Mouse (Mus musculus) left cerebral cortex, postnatal 10 days (tissue): ENCODE measurements around the gene Zc3h10. TPM values are rescaled to one million over a fixed set of nuclear protein-coding genes. Genes with fewer than 3 reads are reported as not detected.

Experiments used
- DNase-seq, 2 experiments: peaks; one replicate each; pipeline ENCODE4 v3.0.0; 2021 to 2022; ENCODE audit warnings: low spot score in 2 of 2, mixed read lengths in 1 of 2; ENCODE audit errors: extremely low spot score in 1 of 2
- intact Hi-C: fragments of 180-260 bp; cut with DNase I; formaldehyde crosslinking; loops from one replicate; pipeline ENCODE4 v1.15.1; 2025
- total RNA-seq, 2 experiments: library from RNA; stranded (reverse); gene quantifications; 2 replicates each; pipeline ENCODE4 v1.2.3; 2021

The Zc3h10 gene
- total RNA-seq, 2 experiments from 2014 or later, result 10.8 to 10.9 TPM

DNA sequence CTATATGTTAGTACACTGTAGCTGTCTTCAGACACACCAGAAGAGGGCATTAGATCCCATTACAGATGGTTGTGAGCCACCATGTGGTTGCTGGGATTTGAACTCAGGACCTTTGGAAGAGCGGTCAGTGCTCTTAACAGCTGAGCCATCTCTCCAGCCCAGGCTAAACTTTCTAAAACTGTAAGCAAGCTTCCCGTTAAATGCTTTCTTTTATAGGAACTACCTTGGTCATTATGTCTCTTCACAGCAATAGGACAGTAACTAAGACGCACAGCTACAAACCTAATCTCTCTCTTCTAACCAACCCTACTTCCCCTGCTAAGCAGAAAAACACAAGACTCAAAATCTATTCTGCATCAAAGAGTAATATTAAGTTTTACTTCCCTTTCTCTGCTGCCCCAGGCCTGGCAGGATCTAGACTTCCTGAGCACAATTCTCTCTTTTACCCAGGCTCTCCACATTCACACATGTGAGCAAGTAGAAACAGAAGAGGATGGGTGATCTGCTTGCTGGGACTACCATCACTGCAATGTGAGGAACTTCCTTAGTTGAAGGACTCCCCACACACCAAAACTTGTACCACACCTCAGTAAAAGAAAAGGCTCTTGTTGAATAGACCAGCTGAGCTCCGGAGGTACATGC lies 11.8 kb downstream of the Zc3h10 start:
- no peak for DNase-seq
- intact Hi-C loops, result no loop called here

DNA sequence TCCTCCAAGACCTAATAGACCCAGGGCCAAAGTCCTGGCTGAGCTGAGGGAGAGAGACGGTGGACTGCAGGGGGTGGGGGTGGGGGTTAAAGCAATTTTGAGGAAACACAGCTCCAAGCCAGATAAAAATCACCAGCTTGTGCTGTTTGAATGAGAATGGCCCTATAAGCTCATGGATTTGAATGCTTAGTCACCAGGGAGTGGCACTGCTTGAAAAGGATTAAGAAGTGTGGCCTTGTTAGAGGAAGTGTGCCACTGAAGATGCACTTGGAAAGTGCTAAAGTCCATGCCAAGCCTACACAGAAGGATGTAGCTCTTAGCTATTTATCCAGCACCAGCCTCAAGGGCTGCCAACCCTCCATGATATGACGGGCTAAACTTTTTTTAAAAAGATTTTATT lies 12.4 kb downstream of the Zc3h10 start:
- no peak for DNase-seq
- intact Hi-C loops, result no loop called here

- intact Hi-C loops, result loop anchor here (5.0 kb wide), 1 partner anchor 34 kb away; the partner anchor contains the start of gene Myl6
- DNase-seq, result no peak
Measured at GRCm38 (mm10) chr10:128526366-128527356, 20.9 kb downstream of the Zc3h10 start.

- DNase-seq, result peak; percentile 92 to 96
- intact Hi-C loops, result loop anchor here (5.0 kb wide), 1 partner anchor 33 kb away; the partner anchor contains the start of gene Myl6
Measured at GRCm38 (mm10) chr10:128525671-128526308, 21.8 kb downstream of the Zc3h10 start, which contains the start of gene Esyt1. Esyt1 (minus strand) TSS chr10:128525871.

GRCm38 (mm10) chr10:128524732-128525662 lies 22.6 kb downstream of the Zc3h10 start:
- peak in 1 of 2 experiments; percentile 77 for DNase-seq
- intact Hi-C loops, result loop anchor here (5.0 kb wide), 1 partner anchor 33 kb away; the partner anchor contains the start of gene Myl6

DNA sequence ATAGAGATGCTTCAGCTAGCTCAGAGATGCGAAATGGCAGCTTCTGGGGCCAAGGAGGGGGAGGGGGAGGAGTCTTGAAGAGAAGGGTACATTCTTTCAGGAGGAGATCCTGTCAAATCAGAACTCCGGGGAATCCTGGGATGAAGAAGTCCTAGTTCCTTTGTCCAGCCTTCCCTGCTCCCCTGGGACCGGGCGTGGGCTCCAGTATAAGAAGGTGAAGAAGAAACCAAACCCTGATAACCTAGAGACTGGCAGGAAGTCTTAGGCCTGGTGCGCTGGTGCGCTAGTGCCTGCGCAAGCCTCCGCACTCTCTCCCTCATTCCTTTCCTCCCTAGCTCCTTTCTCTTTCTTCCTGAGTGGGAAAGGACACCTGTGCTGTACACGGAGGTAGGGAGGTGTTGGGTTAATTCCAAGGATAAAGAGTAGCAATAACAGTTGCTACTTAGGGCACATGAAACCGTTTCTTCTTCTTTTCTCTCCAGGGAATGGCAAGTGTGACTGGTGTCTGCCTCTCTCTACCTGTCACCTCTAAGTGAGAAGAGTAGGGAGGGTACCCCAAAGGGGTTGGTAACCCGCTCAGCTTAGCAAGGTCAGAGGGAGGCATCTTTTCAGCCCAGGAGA lies 23.4 kb downstream of the Zc3h10 start:
- DNase-seq, result no peak
- intact Hi-C loops, result no loop called here

- intact Hi-C loops, result no loop called here
Measured at GRCm38 (mm10) chr10:128522351-128522750, 25.2 kb downstream of the Zc3h10 start.

GRCm38 (mm10) chr10:128520591-128520990 lies 27.0 kb downstream of the Zc3h10 start:
- intact Hi-C loops, result no loop called here
- no peak for DNase-seq

More at GRCm38 (mm10) chr10:128522351-128522750, 25.2 kb downstream of the Zc3h10 start:
- DNase-seq, result no peak

DNA sequence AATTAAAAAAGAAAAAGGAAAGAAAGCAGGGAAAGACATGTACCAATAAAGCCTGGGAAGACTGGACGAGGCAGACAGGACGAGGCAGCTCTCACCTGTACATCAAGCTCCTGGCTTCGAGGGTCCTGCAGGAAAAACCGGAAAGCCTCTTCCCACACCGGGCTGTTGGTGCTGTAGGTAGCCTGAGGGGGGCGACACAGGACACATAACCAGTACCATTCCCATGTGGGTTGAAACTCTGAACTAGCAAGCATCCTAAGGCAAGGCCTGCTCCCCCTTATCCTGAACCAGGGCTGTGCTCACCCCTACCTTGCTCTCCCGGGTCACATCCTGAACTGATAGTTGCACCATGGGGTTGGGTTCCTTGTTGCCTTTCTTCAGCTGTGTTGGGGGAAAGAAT lies 28.7 kb downstream of the Zc3h10 start:
- peak in 1 of 2 experiments; percentile 60 for DNase-seq
- intact Hi-C loops, result no loop called here

DNA sequence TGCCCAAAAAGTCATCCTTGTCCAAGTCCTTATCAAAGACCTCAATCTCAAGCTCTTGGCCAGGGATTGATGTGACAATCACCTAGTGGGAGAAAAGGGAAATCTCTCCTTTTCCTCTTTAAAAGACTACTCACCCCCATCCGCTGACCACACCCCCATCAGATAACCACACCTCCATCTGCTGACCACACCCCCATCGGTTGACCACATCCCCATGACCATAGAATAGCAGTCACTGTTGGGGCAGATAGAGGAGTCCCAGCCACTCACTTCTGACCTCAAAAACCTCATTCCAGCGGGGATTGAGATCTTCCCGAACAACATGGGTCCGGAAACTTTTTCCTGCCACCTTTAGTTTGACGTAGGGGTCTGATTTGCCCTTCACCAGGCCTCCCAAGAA lies 30.9 kb downstream of the Zc3h10 start:
- no peak for DNase-seq
- intact Hi-C loops, result no loop called here

- no peak for DNase-seq
- intact Hi-C loops, result no loop called here
Measured at GRCm38 (mm10) chr10:128516029-128516428, 31.5 kb downstream of the Zc3h10 start.

- intact Hi-C loops, result no loop called here
- DNase-seq, result no peak
Measured at GRCm38 (mm10) chr10:128515044-128515443, 32.5 kb downstream of the Zc3h10 start.

DNA sequence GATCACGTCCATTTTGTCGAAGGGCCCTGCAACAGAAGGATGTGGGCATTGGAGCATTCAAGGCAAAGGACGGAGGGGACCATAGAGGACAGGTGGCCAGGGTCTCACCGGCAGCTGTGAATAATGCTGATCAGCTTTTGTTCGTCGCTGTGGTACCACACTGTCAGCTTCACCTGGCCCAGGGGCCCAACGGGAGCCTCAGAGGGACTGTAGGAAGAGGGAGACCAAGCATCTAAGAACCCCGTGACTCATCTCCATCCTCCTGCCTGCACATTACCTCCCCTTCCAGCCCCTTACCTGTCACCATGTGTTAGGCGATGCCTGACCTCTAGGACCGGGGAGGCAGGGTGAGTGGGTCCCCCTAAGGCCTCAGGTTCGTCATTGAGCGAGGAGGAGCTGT lies 35.8 kb downstream of the Zc3h10 start:
- DNase-seq, result no peak
- intact Hi-C loops, result no loop called here

DNA sequence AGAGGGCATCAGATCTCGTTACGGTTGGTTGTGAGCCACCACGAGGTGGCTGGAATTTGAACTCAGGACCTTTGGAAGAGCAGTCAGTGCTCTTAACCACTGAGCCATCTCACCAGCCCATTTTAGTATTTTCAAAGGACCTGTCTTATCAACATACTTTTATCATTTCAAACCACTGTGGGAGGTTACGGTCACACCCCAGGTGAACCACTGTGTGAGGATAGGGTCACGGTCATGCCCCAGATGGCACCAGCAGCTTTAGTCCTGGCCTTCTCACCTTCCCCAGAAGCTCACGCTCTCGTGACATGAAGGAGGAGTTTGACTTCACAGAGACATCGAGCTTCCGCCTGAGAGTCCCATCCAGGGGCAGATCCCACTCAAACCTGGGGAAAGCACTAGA lies 36.4 kb downstream of the Zc3h10 start:
- intact Hi-C loops, result no loop called here
- no peak for DNase-seq

GRCm38 (mm10) chr10:128510301-128510700 lies 37.3 kb downstream of the Zc3h10 start:
- intact Hi-C loops, result no loop called here
- no peak for DNase-seq

- intact Hi-C loops, result loop anchor here (5.0 kb wide), 1 partner anchor 162 kb away; the partner anchor contains the start of gene Suox
- no peak for DNase-seq
Measured at GRCm38 (mm10) chr10:128509831-128510230, 37.7 kb downstream of the Zc3h10 start.

DNA sequence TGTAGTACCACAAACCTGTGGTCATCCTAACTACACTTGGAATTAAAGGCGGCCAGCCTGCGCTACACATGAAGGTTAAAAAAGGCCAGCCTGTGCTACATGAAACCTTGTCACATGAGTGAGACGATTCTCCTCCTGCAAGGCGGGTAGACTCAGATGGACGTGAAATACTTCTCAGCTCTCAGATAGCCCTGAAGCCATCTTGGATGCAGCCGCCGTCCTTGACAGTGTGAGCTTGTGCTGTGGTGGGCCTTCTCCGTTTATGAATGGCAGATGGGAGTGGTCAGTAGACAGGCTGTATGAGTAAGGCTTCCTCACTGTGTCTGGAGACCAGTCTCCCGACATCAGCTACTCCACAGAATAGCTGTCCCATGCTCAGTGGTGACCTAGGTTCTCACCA lies 38.4 kb downstream of the Zc3h10 start:
- intact Hi-C loops, result loop anchor here (5.0 kb wide), 1 partner anchor 163 kb away; the partner anchor contains the start of gene Suox
- DNase-seq, result no peak
